Mouse (Mus musculus) spleen, adult 2 months (tissue): ENCODE data around the gene Smarcal1. TPM values are rescaled to one million over a fixed set of nuclear protein-coding genes. Genes with fewer than 3 reads are reported as not detected.

Experiments
- DNase-seq, 2 experiments: peaks; one replicate each; pipeline versions ENCODE4 v3.0.0 to v3.0.0-alpha.2; 2012 to 2021; ENCODE audit warnings: low spot score in 2 of 2, low read depth in 1 of 2
- H3K27ac ChIP-seq: fragments of 200-500 bp; 2 replicates; pipeline ENCODE4 v1.5.1; 2012; ENCODE audit warnings: low read length, inconsistent platforms; ENCODE audit not compliant: insufficient read depth
- H3K27me3 ChIP-seq: fragments of 200-500 bp; 2 replicates; pipeline ENCODE4 v1.6.1; 2012; ENCODE audit warnings: mild to moderate bottlenecking, moderate library complexity, low read length, inconsistent platforms; ENCODE audit not compliant: control insufficient read depth, insufficient read depth
- H3K36me3 ChIP-seq: fragments of 200-500 bp; 2 replicates; pipeline ENCODE4 v1.6.1; 2012; ENCODE audit warnings: mild to moderate bottlenecking, low read length, inconsistent platforms; ENCODE audit not compliant: control insufficient read depth, insufficient read depth
- H3K4me1 ChIP-seq: fragments of 200-500 bp; 2 replicates; pipeline ENCODE4 v1.6.1; 2011; ENCODE audit warnings: inconsistent platforms; ENCODE audit not compliant: control insufficient read depth, insufficient read depth, insufficient read length
- H3K4me3 ChIP-seq: fragments of 200-500 bp; 2 replicates; pipeline ENCODE4 v1.5.1; 2011; ENCODE audit warnings: mild to moderate bottlenecking, inconsistent platforms; ENCODE audit not compliant: insufficient read depth, insufficient read length; ENCODE audit errors: extremely low read depth
- CTCF ChIP-seq: fragments of 200-500 bp; IDR thresholded peaks from 2 replicates; pipeline ENCODE4 v1.5.1; 2011; ENCODE audit warnings: mild to moderate bottlenecking, inconsistent platforms; ENCODE audit not compliant: insufficient read depth, insufficient read length, insufficient replicate concordance; ENCODE audit errors: extremely low read depth
- POLR2A ChIP-seq: fragments of 200-500 bp; IDR thresholded peaks from 2 replicates; pipeline ENCODE4 v1.6.1; 2011; ENCODE audit warnings: low read depth, low read length, inconsistent platforms
- WGBS: fragments of 180-500 bp; shearing (Covaris S2); methylation state at CpG from one replicate; pipeline ENCODE4 v1.1.7; 2018; 5-methylcytosine and 5-hydroxymethylcytosine counted together
- polyA plus RNA-seq: library from polyadenylated mRNA; depleted of rRNA; stranded (reverse); fragments of >200 nt; gene quantifications from 2 replicates; pipeline ENCODE4 v1.2.3, GENCODE M21; 2012; rRNA removed

Gene Smarcal1
- polyA plus RNA-seq, 1 experiment = 23.1 TPM

- Histone ChIP-seq H3K4me1 (no peaks in the 10 kb centered on the region), H3K36me3 (peaks cover 27% of the 10 kb centered on the region), H3K4me3 (no peak overlapping the region), H3K27me3 (no peaks in the 10 kb centered on the region), H3K27ac (no peak overlapping the region)
- TF ChIP-seq CTCF = no peak
- TF ChIP-seq POLR2A = no peak
- DNase-seq = no peak
- WGBS = 92% methylated on average over 23 of the region's 23 CpGs
Measured at GRCm38 (mm10) chr1:72609887-72610877, 27.1 kb downstream of the Smarcal1 start.

- Histone ChIP-seq H3K27me3 (no peaks in the 10 kb centered on the region), H3K4me3 (no peak overlapping the region), H3K36me3 (peaks cover 39% of the 10 kb centered on the region), H3K27ac (no peak overlapping the region), H3K4me1 (no peaks in the 10 kb centered on the region)
- DNase-seq = no peak
- 94% methylated on average over 6 of the region's 6 CpGs for WGBS
- TF ChIP-seq CTCF = no peak
- no peak for TF ChIP-seq POLR2A
Measured at GRCm38 (mm10) chr1:72612172-72612571, 29.1 kb downstream of the Smarcal1 start.

GRCm38 (mm10) chr1:72635221-72635620 lies 52.2 kb downstream of the Smarcal1 start:
- DNase-seq = no peak
- Histone ChIP-seq H3K4me1 (no peaks in the 10 kb centered on the region), H3K4me3 (no peak overlapping the region), H3K36me3 (peaks cover 16% of the 10 kb centered on the region), H3K27me3 (no peaks in the 10 kb centered on the region), H3K27ac (no peak overlapping the region)
- 68% methylated on average over 5 of the region's 5 CpGs for WGBS
- TF ChIP-seq POLR2A (no peak), CTCF (no peak)

DNA sequence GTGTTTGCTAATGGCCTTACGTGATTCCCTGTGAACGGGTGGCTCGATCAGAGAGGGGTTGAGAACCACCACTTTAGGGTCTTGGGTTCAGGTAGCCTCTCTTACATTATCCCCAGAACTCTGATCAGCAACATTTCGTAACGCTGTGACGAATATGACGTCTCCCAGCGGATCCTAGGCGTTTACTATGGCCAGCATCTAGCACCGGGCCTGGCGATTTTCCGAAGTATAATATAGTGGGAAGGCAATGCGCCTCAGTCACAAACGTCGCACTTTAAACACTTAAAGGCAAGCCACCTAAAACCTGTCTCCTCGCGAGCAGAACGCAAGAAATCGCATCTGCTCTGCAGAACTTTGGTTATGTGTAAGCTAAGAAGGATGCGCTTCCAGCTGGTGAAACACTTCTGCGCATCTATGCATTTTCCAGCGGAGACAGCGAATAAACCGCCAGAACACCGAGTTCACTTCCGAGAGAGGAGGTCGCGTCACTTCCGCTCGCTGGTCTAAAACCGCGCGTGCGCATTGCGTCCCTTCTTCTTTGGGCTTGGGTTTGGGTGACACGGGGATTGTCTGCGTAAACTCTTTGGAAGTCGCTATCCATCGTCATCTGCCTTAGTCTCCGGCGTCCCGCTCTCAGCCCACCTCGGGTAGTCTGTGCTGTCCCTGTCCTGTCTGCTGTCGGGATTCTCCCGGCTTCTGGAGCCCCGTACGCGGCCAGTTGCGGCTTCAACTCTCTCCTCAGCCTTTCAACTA lies 57.8 kb downstream of the Smarcal1 start:
- H3K4me3 ChIP-seq = no peak overlapping the region
- TF ChIP-seq POLR2A = no peak
- TF ChIP-seq CTCF = no peak

DNA sequence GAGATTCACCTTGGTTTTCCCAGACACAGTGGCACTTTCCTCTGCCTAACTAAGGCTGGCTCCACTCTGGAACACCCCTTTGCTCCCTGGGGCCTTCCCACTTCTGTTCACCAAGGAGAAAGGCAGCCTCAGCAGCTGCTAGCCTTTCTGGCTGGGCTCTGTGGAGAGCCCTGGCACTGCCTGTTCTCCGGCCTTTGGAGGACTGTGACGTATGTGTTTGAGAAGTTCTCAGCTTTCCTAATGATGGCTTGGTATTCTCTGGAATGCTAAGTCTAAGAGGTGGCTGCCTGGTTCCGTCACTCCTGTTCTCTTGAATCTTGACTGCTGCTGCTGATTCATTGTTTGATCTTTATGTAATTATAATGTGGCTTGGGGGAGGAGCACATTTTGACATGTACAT lies 90.0 kb downstream of the Smarcal1 start:
- 84% methylated on average over 3 of the region's 3 CpGs for WGBS
- no peak for TF ChIP-seq POLR2A
- TF ChIP-seq CTCF = no peak
- no peak overlapping the region for H3K4me3 ChIP-seq
- no peaks in the 10 kb centered on the region for H3K36me3 ChIP-seq
- no peak overlapping the region for H3K27ac ChIP-seq
- H3K4me1 ChIP-seq = no peaks in the 10 kb centered on the region
- no peaks in the 10 kb centered on the region for H3K27me3 ChIP-seq
- DNase-seq = no peak

More for the DNA sequence above, 57.8 kb downstream of the Smarcal1 start:
- 57% methylated on average over 49 of the region's 49 CpGs for WGBS
- DNase-seq = no peak
- Histone ChIP-seq H3K4me1 (no peaks in the 10 kb centered on the region), H3K27me3 (no peaks in the 10 kb centered on the region), H3K36me3 (no peaks in the 10 kb centered on the region), H3K27ac (no peak overlapping the region)

Other genes with a start within 250 kb of the Smarcal1 start
- gene March4, start 46.3 kb upstream of the Smarcal1 start, polyA plus RNA-seq = 0.06 TPM in 2 replicates
- gene Ankar, start 117.3 kb downstream of the Smarcal1 start, polyA plus RNA-seq = not detected in 2 replicates
- gene Rpl37a, start 128.0 kb downstream of the Smarcal1 start, polyA plus RNA-seq = 577 and 700 TPM in 2 replicates
- 7.5 and 22.8 TPM in 2 replicates for gene Igfbp2, start 241.3 kb downstream of the Smarcal1 start, polyA plus RNA-seq